Mouse (Mus musculus): ENCODE results near the gene Klc3. TPM values are rescaled to one million over a fixed set of nuclear protein-coding genes. Genes with fewer than 3 reads are reported as not detected.
A peak's percentile ranks its signal among the peaks of the same experiment; 100 is the strongest.

Gene Klc3
- total RNA-seq, 2 experiments from 2014 or later = 1.8 to 2.4 TPM

- DNase-seq (ENCODE audit: low spot score in 2 of 2) = no peak
- intact Hi-C loops (cut with DNase I) = no loop called here
These were observed 7.9 kb upstream of the Klc3 start for GRCm38 (mm10) chr7:19411783-19412182.

DNA sequence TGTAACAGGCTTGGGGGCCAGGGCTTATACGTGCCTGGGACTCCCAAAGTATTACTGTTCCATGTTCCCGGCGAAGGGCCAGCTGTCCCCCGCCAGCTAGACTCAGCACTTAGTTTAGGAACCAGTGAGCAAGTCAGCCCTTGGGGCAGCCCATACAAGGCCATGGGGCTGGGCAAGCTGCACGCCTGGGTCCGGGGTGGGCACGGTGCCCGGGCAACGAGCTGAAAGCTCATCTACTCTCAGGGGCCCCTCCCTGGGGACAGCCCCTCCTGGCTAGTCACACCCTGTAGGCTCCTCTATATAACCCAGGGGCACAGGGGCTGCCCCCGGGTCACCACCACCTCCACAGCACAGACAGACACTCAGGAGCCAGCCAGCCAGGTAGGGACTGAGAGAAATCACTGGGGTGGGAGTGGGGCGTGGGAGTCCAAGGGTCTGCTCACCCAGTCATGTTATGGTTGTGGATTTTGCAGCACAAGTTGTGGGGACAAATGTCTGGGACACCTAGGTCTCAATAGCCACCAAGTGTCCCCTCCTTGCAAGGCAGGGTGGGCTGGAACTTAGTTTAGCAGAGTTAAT, 7.0 kb upstream of the Klc3 start:
- DNase-seq (ENCODE audit: low spot score in 2 of 2) = no peak
- intact Hi-C loops (cut with DNase I) = no loop called here

- intact Hi-C loops (cut with DNase I) = loop anchor here (5.0 kb wide), 4 partner anchors 73 to 293 kb away; no protein-coding TSS in a partner anchor
- DNase-seq (ENCODE audit: low spot score in 2 of 2) = no peak
These were observed 5.8 kb upstream of the Klc3 start for GRCm38 (mm10) chr7:19409753-19410152.

DNA sequence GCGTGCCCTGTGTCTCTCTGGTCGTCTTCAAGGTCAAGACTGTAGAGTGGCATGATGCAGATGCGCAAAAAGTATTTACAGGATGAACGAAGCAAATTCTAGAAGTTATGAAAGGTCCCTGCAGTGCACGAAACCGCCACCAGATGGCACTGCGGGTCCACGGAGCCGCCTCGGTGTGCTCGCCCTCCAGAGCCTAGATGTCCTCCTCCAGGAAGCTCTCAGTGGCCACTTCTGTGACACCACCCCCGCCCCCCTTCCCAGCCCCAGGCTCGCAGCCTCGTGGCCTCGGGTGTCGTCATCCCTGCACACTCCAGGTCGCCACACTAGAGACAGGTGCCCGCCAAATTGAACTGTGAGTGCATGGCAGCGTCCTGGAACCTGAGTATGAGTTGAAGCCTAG, 1.5 kb upstream of the Klc3 start:
- peak; percentile 75 to 76 for DNase-seq (ENCODE audit: low spot score in 2 of 2)
- intact Hi-C loops (cut with DNase I) = loop anchor here (5.0 kb wide), 4 partner anchors 77 to 297 kb away; no protein-coding TSS in a partner anchor

- intact Hi-C loops (cut with DNase I) = no loop called here
These were observed 572 bp upstream of the Klc3 start, which contains the start of gene Ckm for GRCm38 (mm10) chr7:19404476-19404875. Gene Ckm, plus strand, starts transcription at chr7:19404776.

GRCm38 (mm10) chr7:19402535-19403112, 1.3 kb downstream of the Klc3 start:
- intact Hi-C loops (cut with DNase I) = no loop called here
- DNase-seq (ENCODE audit: low spot score in 2 of 2) = peak in 1 of 2 experiments; percentile 60

More at GRCm38 (mm10) chr7:19404476-19404875, 572 bp upstream of the Klc3 start, which contains the start of gene Ckm:
- DNase-seq (ENCODE audit: low spot score in 2 of 2) = no peak

- intact Hi-C loops (cut with DNase I) = no loop called here
These were observed 3.0 kb downstream of the Klc3 start for GRCm38 (mm10) chr7:19400946-19401345.

GRCm38 (mm10) chr7:19399496-19400280, 4.2 kb downstream of the Klc3 start:
- intact Hi-C loops (cut with DNase I) = no loop called here
- DNase-seq (ENCODE audit: low spot score in 2 of 2) = no peak

More at GRCm38 (mm10) chr7:19400946-19401345, 3.0 kb downstream of the Klc3 start:
- no peak for DNase-seq (ENCODE audit: low spot score in 2 of 2)

- intact Hi-C loops (cut with DNase I) = no loop called here
- no peak for DNase-seq (ENCODE audit: low spot score in 2 of 2)
These were observed 9.4 kb downstream of the Klc3 start for GRCm38 (mm10) chr7:19394484-19394883.

DNA sequence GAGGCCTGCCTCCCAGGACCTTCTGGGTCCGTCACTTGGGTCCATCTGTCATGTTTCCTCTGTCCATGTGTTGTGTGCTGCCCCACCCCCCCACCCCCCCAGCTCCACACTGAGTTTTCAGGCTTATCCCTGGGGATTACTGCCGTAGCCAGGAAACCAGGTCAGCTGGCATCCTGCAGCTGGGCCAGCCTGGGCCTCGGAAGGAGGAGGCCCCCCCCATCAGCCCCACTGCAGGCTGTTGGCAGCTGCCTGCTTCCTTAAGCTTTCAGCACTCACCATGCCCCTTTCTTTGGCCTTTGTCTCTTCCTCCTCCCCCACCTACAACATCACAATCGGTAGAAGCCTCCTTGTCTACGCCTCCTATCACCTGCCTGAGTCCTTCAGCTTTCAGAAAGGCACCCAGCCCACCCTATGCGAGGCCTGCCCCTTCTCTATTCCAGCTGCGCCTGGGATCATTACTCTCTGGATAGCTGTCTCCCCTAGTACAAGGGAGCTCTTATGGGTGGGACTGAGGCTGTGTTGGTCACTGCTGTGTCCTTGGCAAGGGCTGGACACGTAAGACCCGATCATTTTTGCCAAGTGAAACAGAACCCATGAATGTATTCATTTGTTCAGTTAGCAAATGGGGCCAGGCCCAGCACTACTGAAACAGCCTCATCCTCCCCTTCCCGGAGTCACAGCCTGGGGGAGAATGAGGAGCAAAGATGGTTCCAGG, 15.0 kb downstream of the Klc3 start:
- intact Hi-C loops (cut with DNase I) = no loop called here
- peak in 1 of 2 experiments; percentile 26 for DNase-seq (ENCODE audit: low spot score in 2 of 2)

- intact Hi-C loops (cut with DNase I) = no loop called here
- no peak for DNase-seq (ENCODE audit: low spot score in 2 of 2)
These were observed 20.2 kb downstream of the Klc3 start for GRCm38 (mm10) chr7:19383708-19384107.

GRCm38 (mm10) chr7:19382166-19382541, 21.8 kb downstream of the Klc3 start:
- intact Hi-C loops (cut with DNase I) = no loop called here
- DNase-seq (ENCODE audit: low spot score in 2 of 2) = no peak

DNA sequence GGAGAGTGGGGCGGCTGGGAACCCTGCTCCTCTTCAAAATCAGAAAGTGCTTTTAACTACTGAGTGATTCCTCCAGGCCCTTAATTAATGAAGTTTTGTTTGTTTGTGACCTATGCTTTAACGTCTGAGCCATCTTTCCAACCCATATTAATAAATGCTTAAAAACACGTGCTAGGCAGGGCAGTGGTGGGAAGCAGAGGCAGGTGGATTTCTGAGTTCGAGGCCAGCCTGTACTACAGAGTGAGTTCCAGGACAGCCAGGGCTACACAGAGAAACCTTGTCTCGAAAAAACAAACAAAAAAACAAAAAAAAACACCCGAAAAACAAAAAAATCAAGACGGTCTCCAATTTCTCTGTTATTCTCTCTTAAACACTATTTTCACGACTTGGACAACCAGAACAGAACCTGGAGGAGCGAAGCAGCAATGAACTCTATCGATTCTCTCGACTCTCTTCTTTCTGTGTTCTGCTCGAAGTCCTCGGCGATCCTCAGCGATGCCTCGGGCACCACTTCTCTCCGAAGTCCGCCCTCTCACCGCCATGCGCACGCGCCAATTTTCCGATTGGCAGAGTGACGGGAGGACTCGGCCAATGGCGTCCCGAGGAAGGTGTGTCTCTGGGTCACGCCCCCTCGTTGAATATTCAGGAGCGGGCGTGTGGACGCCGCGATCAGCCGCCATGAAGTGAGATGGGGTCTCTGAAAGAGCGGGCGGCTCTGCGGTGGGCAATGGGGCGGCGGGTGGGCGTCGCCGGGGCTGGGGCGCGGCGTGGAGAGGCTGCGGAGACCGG, 22.3 kb downstream of the Klc3 start, which contains the start of gene Ercc2:
Ercc2 (plus strand) TSS at position 634 of the 789 bp plus-strand sequence.
- intact Hi-C loops (cut with DNase I) = no loop called here
- DNase-seq (ENCODE audit: low spot score in 2 of 2) = peak; percentile 98 to 99

DNA sequence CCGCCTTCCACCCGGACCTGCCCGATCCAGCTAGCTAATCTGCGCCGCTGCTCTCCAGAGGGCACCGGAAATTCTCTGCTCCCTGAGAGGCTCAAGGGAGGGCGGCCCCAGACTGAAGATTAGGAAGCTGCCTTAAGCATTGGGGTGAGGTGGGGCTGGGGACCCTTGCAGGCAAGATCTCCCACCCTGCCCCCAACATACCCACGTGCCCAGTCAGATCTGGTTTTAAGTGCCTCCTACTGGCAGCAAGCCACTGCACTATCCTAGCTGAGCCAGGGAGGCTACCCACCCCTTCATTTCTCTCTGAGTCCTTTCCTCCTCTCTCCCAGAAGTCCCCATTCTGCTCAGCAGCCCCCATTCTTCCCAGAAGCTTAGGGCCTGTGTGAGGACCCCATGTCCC, 25.9 kb downstream of the Klc3 start:
- DNase-seq (ENCODE audit: low spot score in 2 of 2) = no peak
- intact Hi-C loops (cut with DNase I) = loop anchor here (10.0 kb wide), 1 partner anchor 57 kb away; no protein-coding TSS in a partner anchor

GRCm38 (mm10) chr7:19376019-19376418, 27.9 kb downstream of the Klc3 start:
- intact Hi-C loops (cut with DNase I) = loop anchor here (10.0 kb wide), 1 partner anchor 59 kb away; no protein-coding TSS in a partner anchor
- DNase-seq (ENCODE audit: low spot score in 2 of 2) = no peak

DNA sequence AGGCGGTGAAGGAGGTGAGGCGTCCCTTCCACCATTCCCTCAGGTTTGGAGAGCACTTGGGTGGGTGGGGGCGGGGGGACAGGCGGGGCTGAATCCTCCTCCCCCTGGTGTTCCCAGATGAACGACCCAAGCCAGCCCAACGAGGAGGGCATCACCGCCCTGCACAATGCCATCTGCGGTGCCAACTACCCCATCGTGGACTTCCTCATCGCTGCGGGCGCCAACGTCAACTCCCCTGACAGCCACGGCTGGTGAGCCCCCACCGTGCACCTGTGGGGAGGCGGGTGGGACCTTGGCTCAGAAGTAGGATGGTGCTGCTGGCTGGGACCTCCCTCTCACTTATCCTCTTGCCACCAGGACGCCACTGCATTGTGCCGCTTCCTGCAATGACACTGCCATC, 28.5 kb downstream of the Klc3 start:
- intact Hi-C loops (cut with DNase I) = loop anchor here (10.0 kb wide), 1 partner anchor 59 kb away; no protein-coding TSS in a partner anchor
- DNase-seq (ENCODE audit: low spot score in 2 of 2) = no peak

GRCm38 (mm10) chr7:19373367-19373766, 30.5 kb downstream of the Klc3 start:
- intact Hi-C loops (cut with DNase I) = loop anchor here (10.0 kb wide), 1 partner anchor 61 kb away; no protein-coding TSS in a partner anchor

GRCm38 (mm10) chr7:19369823-19370425, 34.0 kb downstream of the Klc3 start:
- DNase-seq (ENCODE audit: low spot score in 2 of 2) = peak; percentile 67 to 70
- intact Hi-C loops (cut with DNase I) = loop anchor here (10.0 kb wide), 1 partner anchor 65 kb away; no protein-coding TSS in a partner anchor

More at GRCm38 (mm10) chr7:19373367-19373766, 30.5 kb downstream of the Klc3 start:
- no peak for DNase-seq (ENCODE audit: low spot score in 2 of 2)

Data from left cerebral cortex, postnatal 25 days (tissue).